Mouse (Mus musculus) megakaryocyte-erythroid progenitor cell, adult 5-6 weeks (primary cell): ENCODE measurements around the gene Zfp575. TPM values are rescaled to one million over a fixed set of nuclear protein-coding genes. Genes with fewer than 3 reads are reported as not detected.

Experiments
- ATAC-seq: replicated peaks from 2 replicates; pipeline ENCODE4 v1.8.0; 2016; ENCODE audit warnings: mild to moderate bottlenecking, inconsistent platforms; ENCODE audit not compliant: severe bottlenecking, poor library complexity, low FRiP score, low TSS enrichment
- total RNA-seq, 2 experiments: library from RNA; stranded (forward) in 1 of 2; stranded (reverse) in 1 of 2; fragments of 200-1000, 215-1000 nt in 1 of 2; fragments of >200 nt in 1 of 2; fragmentation: Nextera tagmentation in 1 of 2; gene quantifications; 2 replicates each; pipeline ENCODE4 v1.2.3; 2014 to 2017

The Zfp575 gene
- total RNA-seq, 2 experiments from 2014 or later: not detected

DNA sequence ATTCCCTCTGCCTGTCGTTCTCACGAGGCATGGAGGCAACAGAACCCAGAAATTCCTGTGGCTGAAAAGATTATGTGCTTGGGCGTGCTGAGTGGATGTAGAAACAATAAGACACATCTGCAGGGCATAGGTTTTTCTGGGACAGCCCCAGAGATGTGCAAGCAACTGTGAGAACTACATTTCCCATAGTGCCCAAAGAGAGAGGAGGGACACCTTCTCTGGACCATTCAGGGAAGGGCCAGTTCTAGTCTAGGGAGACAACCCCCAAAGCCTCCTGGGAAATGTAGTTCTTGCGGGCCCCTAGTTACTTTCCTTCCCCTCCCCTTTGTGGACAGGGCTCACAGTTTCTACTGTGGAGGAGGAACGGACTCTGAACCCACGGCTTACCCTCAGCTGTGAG is 20.6 kb upstream of the Zfp575 start:
- peak; percentile 77 for ATAC-seq

DNA sequence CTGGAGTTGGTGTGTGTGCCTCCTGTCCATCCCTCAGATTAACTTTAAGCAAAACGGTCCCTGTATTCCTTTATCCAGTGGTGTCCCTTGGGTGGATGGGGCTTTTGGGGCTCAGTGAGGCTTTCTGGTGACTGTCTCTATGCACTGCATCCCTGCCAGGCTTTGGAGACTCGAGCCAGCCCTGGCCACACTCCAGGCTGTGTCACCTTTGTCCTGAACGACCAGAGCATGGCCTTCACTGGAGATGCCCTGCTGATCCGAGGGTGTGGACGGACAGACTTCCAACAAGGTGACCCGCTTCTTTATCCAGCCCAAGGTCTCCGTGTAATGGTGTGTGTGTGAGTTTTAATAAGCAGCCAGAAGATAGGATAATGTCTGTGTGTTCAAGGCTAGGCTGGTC is 18.6 kb upstream of the Zfp575 start:
- no peak for ATAC-seq

DNA sequence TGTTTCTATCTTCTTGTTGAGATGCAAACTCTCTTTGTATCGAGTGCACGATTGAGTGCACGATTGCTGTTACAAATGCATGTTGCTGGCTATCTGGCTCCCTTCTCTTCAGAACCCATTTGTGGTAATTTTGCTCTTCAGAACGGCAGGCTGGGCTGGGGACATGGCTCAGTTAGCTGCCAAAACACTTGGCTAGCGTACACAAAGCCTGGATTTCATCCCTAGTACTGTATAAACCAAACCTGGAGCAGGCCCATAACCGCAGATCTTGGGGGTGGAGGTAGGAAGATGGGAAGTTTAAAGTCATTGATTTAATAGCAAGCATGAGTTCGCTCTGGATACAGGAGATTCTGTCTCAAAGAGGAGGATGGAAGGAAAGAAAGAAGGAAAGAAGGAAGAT is 18.1 kb upstream of the Zfp575 start:
- no peak for ATAC-seq

DNA sequence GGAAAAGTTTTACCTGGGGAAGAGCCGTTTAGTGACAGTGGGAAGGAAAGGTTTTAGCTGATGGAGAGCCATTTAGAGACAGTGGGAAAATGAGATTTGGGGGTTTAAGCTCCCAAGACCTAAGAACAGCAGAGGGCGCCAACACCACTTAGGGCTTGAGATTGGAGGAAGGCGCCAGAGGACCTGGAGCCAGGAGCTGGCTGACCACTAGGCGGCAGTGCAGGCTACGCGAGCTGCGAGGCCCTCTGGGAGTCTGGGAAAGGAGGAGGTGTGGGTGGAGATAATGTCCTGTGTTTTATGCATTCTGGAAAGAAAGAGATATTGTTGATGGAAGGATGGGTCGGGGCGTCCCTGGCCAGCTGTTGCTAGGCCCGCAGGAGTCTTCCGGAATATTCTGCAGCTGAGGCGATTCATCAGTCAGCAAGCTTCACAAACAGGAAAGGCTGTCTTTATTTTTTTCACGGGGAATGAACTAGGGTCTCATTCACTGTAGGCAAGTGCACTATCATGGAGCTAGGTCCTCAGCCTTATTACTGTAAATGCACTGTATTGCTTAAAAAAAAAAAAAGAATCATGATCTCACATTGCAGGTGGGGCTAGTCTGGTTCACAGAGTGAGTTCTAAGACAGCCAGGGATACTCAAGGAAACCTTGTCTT is 13.6 kb upstream of the Zfp575 start:
- ATAC-seq: peak; percentile 97

DNA sequence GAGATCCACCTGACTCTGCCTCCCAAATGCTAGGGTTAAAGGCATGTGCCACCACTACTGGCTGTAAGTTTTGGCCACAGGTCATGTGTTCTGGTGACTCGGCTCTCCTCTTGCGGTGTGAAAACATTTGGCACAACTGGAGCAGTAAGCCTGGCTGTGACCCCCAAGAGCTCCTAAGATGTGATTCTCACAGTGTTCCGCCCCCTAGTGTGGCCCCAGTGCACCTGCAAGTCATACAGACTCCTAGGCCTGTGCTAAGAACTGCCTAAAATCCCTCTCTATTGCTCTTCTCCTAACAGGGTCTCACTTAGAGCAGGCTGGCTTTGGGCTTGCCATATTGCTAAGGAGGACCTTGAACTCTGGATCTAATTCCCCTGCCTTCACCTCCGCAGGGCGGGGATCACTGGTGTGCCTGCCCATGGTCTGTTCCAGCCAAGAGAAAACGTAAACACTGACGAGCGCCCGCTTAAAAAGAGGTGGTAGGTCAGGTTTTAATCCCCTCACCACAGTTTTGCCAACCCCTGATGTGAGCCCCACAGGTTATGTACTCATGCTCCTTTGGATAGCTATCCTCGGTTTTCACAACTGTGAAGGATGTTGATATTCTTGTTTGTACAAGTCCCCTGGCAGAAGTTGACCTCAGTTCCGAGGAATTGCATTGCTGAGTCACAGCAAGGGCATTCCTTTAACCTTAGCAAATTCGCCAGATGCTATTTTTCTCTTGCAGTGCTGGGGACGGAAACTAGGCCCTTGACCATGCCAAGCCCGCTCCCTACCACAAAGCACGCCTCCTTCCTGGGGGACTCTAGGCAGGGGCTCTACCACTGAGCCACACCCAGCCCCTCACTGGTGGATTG is 12.0 kb upstream of the Zfp575 start:
- ATAC-seq: peak; percentile 58

DNA sequence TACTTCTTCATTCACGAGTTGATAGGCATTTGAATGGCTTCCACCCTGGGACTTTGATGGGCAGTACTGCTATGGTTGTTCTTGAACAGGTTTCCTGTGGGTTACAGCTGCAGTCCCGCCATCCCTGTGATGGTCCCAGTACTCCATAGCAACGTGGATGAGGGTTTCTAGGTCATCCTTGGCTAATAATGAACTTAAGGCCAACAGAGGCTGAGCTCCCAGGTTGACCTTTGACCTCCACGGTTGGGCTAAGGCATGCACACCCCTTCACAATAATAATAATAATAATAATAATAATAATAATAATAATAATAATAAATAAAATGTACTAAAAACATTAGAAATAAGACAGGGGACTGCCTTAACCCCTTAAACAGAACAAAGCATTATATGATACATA is 10.7 kb upstream of the Zfp575 start:
- no peak for ATAC-seq

DNA sequence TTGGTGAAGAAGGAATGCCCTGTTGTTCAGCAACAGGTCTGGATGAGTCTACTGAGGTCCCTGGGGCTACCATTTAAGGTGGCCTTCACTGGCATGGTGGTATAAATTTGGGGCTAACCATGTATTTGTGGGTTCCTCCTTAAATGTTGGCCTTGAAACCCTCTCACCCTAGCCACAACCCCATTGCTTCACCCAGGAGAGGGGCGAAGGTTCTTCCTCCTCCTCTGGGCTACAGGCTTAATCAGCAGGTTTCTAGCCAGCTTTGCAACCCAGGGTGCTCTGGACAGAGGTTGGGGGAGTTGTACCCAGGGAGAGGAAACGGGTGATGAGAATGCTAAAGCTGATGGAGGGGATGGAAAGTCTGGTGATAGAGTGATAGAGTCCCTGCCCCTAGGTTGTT is 8.0 kb upstream of the Zfp575 start:
- ATAC-seq: no peak

DNA sequence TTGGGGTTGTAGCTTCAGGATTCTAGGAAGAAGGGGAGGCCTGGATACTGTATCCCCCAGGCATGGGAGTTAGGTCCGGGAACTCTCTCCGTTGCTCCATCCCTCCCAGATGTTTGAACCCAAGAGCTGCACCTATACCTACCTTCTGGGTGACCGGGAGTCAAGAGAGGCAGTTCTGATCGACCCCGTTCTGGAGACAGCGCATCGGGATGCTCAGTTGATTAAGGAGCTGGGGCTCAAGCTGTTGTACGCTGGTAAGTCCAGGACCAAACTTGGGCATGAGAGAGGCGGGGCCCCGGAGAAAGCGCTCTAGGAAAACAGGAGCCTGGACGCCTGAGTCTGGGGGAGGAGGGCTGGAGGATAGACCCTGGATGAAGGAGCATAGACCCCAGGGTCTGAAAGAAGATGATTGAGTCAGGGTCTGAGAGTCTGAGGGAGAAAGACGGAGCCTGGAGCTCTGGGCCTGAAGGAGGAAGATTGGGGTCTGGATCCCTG is 6.9 kb upstream of the Zfp575 start:
- ATAC-seq: no peak

DNA sequence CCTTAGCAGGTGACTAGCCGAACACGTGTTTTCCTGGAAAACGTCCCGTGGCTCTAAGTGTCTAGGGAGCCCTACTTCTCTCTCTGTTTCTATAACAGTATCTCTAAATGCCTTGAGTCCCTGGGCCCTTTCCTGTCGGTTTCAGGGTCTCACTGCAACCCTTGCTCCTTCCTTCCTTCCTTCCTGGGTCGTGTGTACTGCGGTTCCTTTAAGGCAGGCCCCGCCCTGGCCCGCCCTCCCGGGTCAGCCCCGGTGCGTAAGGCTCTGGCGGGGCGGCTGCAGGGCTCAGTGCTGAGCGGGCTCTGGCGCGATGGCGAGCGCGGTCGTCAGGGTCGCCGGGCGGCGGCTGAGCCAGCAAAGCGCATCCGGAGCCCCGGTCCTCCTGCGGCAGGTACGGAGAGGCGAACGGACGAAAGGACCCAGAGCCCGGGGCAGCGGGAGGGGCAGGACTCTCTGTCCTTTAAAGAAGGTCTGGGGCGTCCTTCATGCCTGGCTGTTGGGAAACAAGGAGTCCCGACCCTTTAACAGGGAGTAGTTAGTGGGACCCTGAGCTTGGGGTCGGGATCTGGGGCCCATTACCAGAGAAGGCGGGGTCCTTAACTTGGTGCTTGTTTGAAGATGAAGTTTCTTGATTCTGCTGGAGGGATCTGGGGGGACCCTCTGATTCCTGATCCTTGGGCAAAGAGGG is 6.3 kb upstream of the Zfp575 start:
- peak; percentile 81 for ATAC-seq

DNA sequence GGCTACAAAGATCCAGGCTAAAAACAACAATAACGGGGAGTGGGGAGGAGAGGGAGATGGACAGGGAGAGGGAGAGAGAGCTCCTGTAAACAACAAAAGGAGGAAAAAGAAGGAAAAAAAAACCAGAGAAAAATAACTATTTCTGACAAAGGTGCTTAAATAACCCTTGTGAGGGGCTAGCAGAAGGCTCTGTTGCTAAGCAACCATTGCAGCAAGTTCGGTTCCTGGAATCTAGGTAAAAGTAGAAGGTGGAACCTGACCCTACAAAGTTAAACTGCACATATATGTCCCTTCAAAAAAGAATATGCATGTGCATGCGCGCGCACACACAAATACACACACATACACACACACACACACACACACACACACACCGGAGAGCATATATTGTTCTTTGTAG is 5.3 kb upstream of the Zfp575 start:
- no peak for ATAC-seq

DNA sequence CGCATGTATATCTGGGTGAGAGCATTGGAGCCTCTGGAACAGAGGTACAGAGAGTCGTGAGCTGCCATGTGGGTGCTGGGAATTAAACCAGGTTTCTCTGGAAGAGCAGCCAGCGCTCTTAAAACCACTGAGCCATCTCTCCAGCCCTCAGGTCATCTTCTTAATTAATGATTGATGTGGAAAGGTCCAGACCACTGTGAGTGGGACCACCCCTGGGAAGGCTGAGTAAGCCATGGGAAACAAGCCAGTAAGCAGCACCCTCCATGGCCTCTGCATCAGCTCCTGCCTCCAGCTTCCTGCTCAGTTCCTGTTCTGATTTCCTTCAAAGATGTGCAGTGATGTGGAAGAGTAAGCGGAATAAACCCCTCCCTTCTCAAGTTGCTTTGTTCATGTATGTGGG is 4.7 kb upstream of the Zfp575 start:
- no peak for ATAC-seq

DNA sequence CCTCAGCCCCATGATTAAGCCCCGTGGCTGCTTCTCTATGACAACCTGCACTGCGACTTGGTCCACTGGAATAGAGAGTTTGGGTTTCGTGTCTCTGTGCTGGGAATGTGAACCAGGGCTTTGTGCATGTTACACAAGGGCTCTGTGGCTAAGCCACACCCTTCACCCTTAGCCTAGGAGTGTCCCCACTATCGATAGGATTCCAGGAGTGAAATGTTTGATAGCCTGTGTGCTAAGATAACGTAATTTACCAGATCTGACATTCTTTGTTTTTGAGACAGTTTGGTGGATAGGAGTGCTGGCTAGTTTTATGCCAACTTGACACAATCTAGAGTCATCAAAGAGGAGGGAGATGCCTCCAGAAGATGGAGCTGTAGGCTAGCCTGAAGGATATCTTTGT is 4.3 kb upstream of the Zfp575 start:
- ATAC-seq: peak; percentile 62

DNA sequence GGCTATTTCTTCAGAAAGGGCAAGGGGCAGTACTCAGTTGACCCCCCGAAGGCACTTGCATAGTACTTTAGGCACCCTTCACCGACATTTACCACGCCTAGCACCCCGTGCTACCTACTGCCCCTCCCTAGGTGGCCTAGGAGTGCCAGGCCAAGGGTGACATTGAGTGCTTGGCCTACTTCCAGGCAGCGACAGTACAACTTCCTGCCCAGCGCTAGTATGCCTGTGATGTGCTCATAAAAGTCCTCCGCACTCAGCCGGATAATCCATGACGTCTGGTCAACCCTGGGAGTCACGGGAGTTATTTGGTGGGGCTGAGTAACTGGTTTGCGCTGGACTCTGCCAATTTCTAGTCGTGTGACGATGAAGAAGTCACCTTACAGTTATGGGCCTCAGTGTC is 895 bp upstream of the Zfp575 start:
- peak; percentile 17; the same call in 1 of the 2 replicates for ATAC-seq

DNA sequence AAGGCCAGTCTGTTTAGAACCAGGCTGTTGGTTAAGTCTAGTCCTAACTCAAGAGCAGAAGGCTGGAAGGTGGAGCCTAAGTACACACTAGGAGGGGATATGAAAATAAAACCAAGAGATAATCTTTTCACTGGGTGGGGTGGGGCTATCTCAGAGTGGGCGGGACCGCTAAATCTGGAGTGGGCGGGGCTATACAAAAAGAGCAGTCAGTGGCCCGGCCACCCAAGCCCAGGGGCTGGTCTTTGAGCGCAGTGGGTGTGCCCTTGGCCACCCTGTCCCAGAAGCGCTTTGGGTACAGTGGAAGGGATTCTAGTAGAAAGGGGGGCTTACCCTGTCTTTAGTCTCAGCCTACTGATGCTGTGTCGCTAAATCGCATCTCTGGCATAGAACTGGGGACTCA is 613 bp downstream of the Zfp575 start:
- peak; percentile 68 for ATAC-seq

DNA sequence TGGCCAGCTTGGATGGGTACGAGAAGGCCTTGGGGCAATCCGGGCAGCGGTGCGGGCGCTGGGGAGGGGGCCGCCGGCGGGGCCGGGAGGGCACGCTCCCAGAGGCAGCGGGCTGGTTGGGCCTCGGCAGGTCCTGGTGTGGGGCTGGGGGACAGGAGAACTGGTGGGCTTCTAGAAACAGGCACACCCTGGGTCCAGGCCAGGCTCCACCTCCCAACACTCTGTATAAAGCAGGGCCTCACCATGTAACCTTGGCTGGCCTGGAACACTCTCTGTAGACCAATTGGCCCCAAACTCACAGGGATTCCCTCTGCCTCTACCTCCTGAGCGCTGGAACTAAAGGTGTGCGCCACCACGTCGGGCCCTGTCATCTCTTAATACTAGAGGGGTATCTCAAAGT is 1.4 kb downstream of the Zfp575 start:
- no peak for ATAC-seq

DNA sequence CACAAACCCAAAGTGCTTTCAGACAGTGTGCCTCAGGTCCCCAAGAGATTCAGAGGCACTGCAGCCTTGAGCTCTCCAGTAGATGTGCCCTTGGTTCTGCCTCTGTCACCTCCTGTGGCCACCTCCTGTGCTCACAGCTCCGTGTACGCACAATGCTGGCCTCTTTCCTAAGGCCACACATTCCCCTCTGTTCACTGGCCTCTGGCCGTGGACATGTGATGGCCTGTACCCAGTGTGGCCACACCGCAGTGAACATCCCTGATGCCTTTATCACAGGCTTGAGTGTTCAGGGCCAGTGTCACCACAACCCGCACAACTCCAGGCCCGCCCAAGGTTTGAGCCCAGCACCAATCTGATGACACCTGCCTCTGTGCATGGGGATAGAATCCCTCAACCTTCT is 2.6 kb downstream of the Zfp575 start:
- ATAC-seq: no peak

DNA sequence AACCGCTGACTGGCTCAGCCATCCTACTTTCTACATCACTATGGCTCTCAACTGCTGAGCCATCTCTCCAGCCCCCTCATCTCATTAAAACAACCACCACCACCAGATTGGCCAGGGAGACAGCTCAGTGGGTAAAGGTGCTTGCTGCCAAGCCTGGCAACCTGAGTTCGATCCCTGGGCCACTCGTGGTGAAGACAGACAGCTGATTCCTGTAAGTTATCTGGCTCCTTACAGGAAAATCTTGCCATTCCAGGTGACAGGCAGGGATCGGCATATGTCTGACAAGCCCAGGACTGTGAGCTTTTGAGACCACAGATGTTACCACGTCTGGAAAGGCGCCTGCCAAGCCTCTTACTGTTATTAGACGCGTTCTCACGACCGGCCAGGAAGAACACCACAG is 9.6 kb downstream of the Zfp575 start:
- no peak for ATAC-seq

DNA sequence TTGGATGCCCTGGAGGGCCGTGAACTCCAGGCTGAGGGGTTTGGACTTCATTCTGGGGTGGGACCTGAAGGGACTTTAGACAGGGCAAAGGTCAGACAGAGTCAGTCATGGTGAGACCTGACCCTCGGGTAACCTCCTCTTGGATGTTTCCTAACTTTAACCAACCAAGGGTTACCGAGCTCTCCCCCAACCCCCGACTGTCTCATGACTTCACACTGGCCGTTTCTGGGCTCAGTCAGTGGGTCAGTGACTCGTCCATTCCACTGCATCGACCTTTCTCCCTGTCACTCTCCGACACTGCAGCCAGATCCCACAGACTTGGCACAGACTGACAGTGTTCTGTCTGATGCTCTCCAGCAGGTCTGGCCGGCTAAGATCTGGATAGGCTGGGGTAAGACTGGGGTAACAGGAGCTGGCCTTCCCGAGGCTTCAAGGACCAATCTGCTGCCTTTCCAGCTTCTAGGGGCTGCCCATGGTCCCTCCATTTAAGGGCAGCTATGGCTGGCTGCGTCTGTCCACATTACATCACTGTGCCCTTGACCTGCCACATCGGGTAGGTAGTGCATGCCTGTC is 13.1 kb downstream of the Zfp575 start:
- no peak for ATAC-seq

DNA sequence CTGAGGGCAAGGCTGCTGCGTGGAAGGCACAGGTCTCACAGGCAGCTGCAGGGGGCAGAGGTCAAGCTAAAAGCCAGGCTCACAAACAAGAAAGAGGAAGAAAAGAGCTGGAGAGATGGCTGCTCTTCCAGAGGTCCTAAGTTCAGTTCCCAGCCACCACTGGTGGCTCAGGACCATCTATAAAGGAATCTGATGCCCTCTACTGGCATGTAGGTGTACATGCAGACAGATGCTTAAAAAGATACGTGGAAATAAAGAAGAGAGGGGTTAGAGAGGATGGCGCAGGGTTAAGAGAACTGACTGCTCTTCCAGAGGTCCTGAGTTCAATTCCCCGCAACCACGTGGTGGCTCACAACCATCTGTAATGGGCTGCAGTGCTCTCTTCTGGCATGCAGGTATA is 15.0 kb downstream of the Zfp575 start:
- no peak for ATAC-seq

DNA sequence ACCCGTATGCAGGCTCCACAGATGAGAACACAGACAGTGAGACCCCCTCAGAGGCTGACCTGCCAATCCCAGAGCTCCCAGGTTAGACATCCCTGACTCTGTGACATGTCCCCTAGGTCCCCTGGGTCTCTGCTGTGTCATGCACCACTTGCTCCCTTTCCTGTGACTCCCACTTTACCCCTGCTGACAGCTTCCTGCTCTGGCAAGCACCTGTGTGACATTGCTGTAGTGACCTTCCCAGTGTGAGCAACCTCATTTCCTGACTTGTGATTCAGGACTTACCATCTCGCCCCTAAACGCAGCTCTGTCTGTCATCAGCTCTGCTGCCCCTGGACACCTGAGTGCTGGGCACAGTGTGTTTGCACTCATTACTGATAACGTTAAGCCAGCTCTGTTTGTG is 16.4 kb downstream of the Zfp575 start:
- no peak for ATAC-seq
